Mouse (Mus musculus) limb, embryonic 13.5 days (tissue): ENCODE data around the gene Them5. TPM values are rescaled to one million over a fixed set of nuclear protein-coding genes. Genes with fewer than 3 reads are reported as not detected.

Experiments used
- ATAC-seq: fragments of 200-750 bp; cut with Nextera tagmentation; 2 replicates; pipeline ENCODE4 v1.8.0; 2017; ENCODE audit warnings: low read depth, moderate number of reproducible peaks, moderate TSS enrichment; ENCODE audit not compliant: low FRiP score
- H3K27ac ChIP-seq: fragments of 300-500 bp; sonication (generic); 2 replicates; pipeline ENCODE4 v1.5.1; 2015; ENCODE audit warnings: inconsistent platforms, mild to moderate bottlenecking, moderate library complexity
- H3K27me3 ChIP-seq: fragments of 300-500 bp; sonication (generic); 2 replicates; pipeline ENCODE4 v1.6.1; 2015; ENCODE audit warnings: mild to moderate bottlenecking, inconsistent platforms
- H3K36me3 ChIP-seq: fragments of 300-500 bp; sonication (generic); 2 replicates; pipeline ENCODE4 v1.6.1; 2015; ENCODE audit warnings: inconsistent platforms, mild to moderate bottlenecking, moderate library complexity
- H3K4me1 ChIP-seq: fragments of 300-500 bp; sonication (generic); 2 replicates; pipeline ENCODE4 v1.6.1; 2015; ENCODE audit warnings: inconsistent platforms
- H3K4me2 ChIP-seq: fragments of 300-500 bp; sonication (generic); replicated peaks from 2 replicates; pipeline ENCODE4 v1.6.1; 2015; ENCODE audit warnings: inconsistent platforms, mild to moderate bottlenecking, moderate library complexity
- H3K4me3 ChIP-seq: fragments of 300-500 bp; sonication (generic); 2 replicates; pipeline ENCODE4 v1.5.1; 2015; ENCODE audit warnings: moderate library complexity, mild to moderate bottlenecking, inconsistent platforms
- H3K9ac ChIP-seq: fragments of 300-500 bp; sonication (generic); 2 replicates; pipeline ENCODE4 v1.6.1; 2015; ENCODE audit warnings: mild to moderate bottlenecking, inconsistent platforms
- H3K9me3 ChIP-seq: fragments of 300-500 bp; sonication (generic); 2 replicates; pipeline ENCODE4 v1.6.1; 2016; ENCODE audit warnings: inconsistent platforms
- WGBS: fragments of 180-500 bp; shearing (Covaris S2); methylation state at CpG from one replicate; pipeline ENCODE4 v1.1.7; 2015; 5-methylcytosine and 5-hydroxymethylcytosine counted together
- polyA plus RNA-seq: library from polyadenylated mRNA; unstranded; fragments of >200 nt; fragmentation: Nextera tagmentation; extraction: Ambion mirVana; gene quantifications from 2 replicates; pipeline ENCODE4 v1.2.1, GENCODE M21; 2015

The Them5 gene
- polyA plus RNA-seq, 1 experiment from 2014 or later, result 2.3 TPM

GRCm38 (mm10) chr3:94388047-94388446 lies 46.1 kb downstream of the Them5 start:
- no peak overlapping the region for H3K4me3 ChIP-seq
- ATAC-seq, result no peak
- no peak overlapping the region for H3K27ac ChIP-seq
- H3K36me3 ChIP-seq, result no peaks in the 10 kb centered on the region
- no peak overlapping the region for H3K9ac ChIP-seq
- H3K4me2 ChIP-seq, result no peak overlapping the region
- WGBS, result 73% methylated on average over 5 of the region's 5 CpGs
- H3K9me3 ChIP-seq, result no peaks in the 10 kb centered on the region
- peaks cover 4% of the 10 kb centered on the region; the same call in 1 of the 2 replicates for H3K27me3 ChIP-seq
- no peaks in the 10 kb centered on the region for H3K4me1 ChIP-seq

GRCm38 (mm10) chr3:94389420-94389819 lies 47.5 kb downstream of the Them5 start:
- H3K4me2 ChIP-seq, result no peak overlapping the region
- H3K9ac ChIP-seq, result no peak overlapping the region
- no peak for ATAC-seq
- H3K27me3 ChIP-seq, result no peaks in the 10 kb centered on the region; the same call in 1 of the 2 replicates
- H3K4me1 ChIP-seq, result peaks cover 4% of the 10 kb centered on the region; the same call in 1 of the 2 replicates
- no peak overlapping the region for H3K27ac ChIP-seq
- H3K4me3 ChIP-seq, result no peak overlapping the region
- 94% methylated on average over 16 of the region's 16 CpGs for WGBS
- no peaks in the 10 kb centered on the region for H3K9me3 ChIP-seq
- no peaks in the 10 kb centered on the region for H3K36me3 ChIP-seq

DNA sequence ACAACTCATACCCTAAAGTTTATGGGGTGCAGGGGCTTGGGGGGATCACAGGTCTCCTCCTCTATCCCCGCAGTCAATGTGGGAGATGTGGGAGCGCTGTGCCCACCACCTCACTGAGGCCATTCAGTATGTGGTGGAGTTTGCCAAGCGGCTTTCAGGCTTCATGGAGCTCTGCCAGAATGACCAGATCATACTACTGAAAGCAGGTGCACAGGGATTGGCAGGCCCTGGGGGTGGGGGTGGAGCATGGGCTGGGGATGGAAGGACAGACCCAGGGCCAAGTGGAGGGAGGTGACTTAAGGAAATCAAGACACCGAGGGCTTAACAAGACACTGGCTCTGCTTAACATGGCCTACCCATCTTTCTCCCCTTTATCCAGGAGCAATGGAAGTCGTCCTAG lies 49.1 kb downstream of the Them5 start:
- H3K36me3 ChIP-seq, result no peaks in the 10 kb centered on the region
- ATAC-seq, result no peak
- no peak overlapping the region for H3K27ac ChIP-seq
- H3K9me3 ChIP-seq, result no peaks in the 10 kb centered on the region
- H3K4me1 ChIP-seq, result peaks cover 4% of the 10 kb centered on the region; the same call in 1 of the 2 replicates
- peaks cover 4% of the 10 kb centered on the region; the same call in 1 of the 2 replicates for H3K27me3 ChIP-seq
- no peak overlapping the region for H3K4me3 ChIP-seq
- no peak overlapping the region for H3K9ac ChIP-seq
- no peak overlapping the region for H3K4me2 ChIP-seq
- 77% methylated on average over 5 of the region's 5 CpGs for WGBS

DNA sequence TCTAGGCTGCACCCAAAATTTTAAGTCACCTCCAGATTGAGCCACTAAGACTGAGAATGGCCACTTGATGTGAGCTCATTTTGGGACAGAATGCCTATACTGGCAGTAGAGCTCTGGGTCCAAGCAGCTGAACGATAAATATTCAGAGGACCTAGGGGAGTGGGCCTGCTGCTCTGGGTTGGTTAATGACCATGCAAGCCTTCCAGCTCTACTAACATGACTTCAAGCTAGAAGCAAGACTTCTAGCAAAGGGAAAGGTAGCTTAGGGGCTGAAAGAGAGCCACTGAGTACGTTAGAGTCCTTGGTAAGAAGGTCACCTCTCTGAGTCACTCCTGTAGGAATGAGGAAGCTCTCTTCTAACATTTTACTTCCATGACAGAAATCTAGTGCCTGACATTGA lies 50.2 kb downstream of the Them5 start:
- Histone ChIP-seq H3K9me3 (no peaks in the 10 kb centered on the region), H3K4me3 (no peak overlapping the region), H3K4me2 (no peak overlapping the region), H3K36me3 (no peaks in the 10 kb centered on the region), H3K27ac (no peak overlapping the region), H3K9ac (no peak overlapping the region), H3K4me1 (peaks cover 4% of the 10 kb centered on the region; the same call in 1 of the 2 replicates), H3K27me3 (peaks cover 14% of the 10 kb centered on the region)
- no peak for ATAC-seq
- 81% methylated on average over 2 of the region's 2 CpGs for WGBS

GRCm38 (mm10) chr3:94393049-94393448 lies 51.1 kb downstream of the Them5 start:
- Histone ChIP-seq H3K4me1 (peaks cover 4% of the 10 kb centered on the region; the same call in 1 of the 2 replicates), H3K27me3 (peaks cover 23% of the 10 kb centered on the region), H3K9ac (no peak overlapping the region), H3K27ac (no peak overlapping the region), H3K4me3 (no peak overlapping the region), H3K4me2 (no peak overlapping the region), H3K36me3 (no peaks in the 10 kb centered on the region), H3K9me3 (no peaks in the 10 kb centered on the region)
- ATAC-seq, result peak; percentile 82
- WGBS, result 50% methylated on average over 4 of the region's 4 CpGs

- Histone ChIP-seq H3K9ac (no peak overlapping the region), H3K9me3 (no peaks in the 10 kb centered on the region), H3K36me3 (no peaks in the 10 kb centered on the region), H3K4me2 (no peak overlapping the region), H3K4me1 (peaks cover 14% of the 10 kb centered on the region), H3K27me3 (peaks cover 56% of the 10 kb centered on the region), H3K4me3 (no peak overlapping the region), H3K27ac (no peak overlapping the region)
- 69% methylated on average over 1 of the region's 1 CpGs for WGBS
- ATAC-seq, result no peak
These were observed 54.4 kb downstream of the Them5 start for GRCm38 (mm10) chr3:94396336-94396735.

GRCm38 (mm10) chr3:94396851-94397250 lies 55.0 kb downstream of the Them5 start:
- peaks cover 61% of the 10 kb centered on the region for H3K27me3 ChIP-seq

More at GRCm38 (mm10) chr3:94396851-94397250, 55.0 kb downstream of the Them5 start:
- Histone ChIP-seq H3K4me3 (no peak overlapping the region), H3K4me2 (no peak overlapping the region), H3K4me1 (peaks cover 14% of the 10 kb centered on the region), H3K27ac (no peak overlapping the region), H3K9me3 (no peaks in the 10 kb centered on the region), H3K36me3 (no peaks in the 10 kb centered on the region), H3K9ac (no peak overlapping the region)
- 82% methylated on average over 4 of the region's 4 CpGs for WGBS
- no peak for ATAC-seq

Other genes with a start within 250 kb of the Them5 start
- not detected in 2 replicates for gene Gm10696, start 163.9 kb upstream of the Them5 start, polyA plus RNA-seq
- gene Gm5286, start 145.4 kb upstream of the Them5 start, polyA plus RNA-seq, result not detected in 2 replicates
- gene Gm4778, start 78.1 kb upstream of the Them5 start, polyA plus RNA-seq, result not detected in 2 replicates
- 11.2 and 11.5 TPM in 2 replicates for gene Them4, start 32.0 kb upstream of the Them5 start, polyA plus RNA-seq
- gene C2cd4d, start 20.3 kb downstream of the Them5 start, polyA plus RNA-seq, result 2.5 and 3.1 TPM in 2 replicates
- gene Rorc, start 30.7 kb downstream of the Them5 start, polyA plus RNA-seq, result 0.98 and 1.0 TPM in 2 replicates
- 0.06 and 0.14 TPM in 2 replicates for gene Lingo4, start 56.4 kb downstream of the Them5 start, polyA plus RNA-seq
- gene Tdrkh, start 71.2 kb downstream of the Them5 start, polyA plus RNA-seq, result 8.4 and 8.9 TPM in 2 replicates
- gene Mrpl9, start 101.2 kb downstream of the Them5 start, polyA plus RNA-seq, result 66.8 and 67.0 TPM in 2 replicates
- 0.73 and 0.94 TPM in 2 replicates for gene Oaz3, start 101.8 kb downstream of the Them5 start, polyA plus RNA-seq
- gene Celf3, start 136.2 kb downstream of the Them5 start, polyA plus RNA-seq, result 2.4 and 3.7 TPM in 2 replicates
- gene Riiad1, start 138.2 kb downstream of the Them5 start, polyA plus RNA-seq, result 1.8 and 2.0 TPM in 2 replicates
- 56.7 and 66.8 TPM in 2 replicates for gene Snx27, start 240.6 kb downstream of the Them5 start, polyA plus RNA-seq